Mouse (Mus musculus) embryonic facial prominence, embryonic 14.5 days (tissue): ENCODE results near the gene Dll3. TPM values are rescaled to one million over a fixed set of nuclear protein-coding genes. Genes with fewer than 3 reads are reported as not detected.

ENCODE experiments used
- ATAC-seq: fragments of 200-750 bp; cut with Nextera tagmentation; 2 replicates; pipeline ENCODE4 v1.8.0; 2017; ENCODE audit warnings: low read depth, moderate number of reproducible peaks, moderate TSS enrichment
- DNase-seq: peaks from one replicate; pipeline ENCODE4 v3.0.0-alpha.2; 2015; ENCODE audit warnings: low spot score
- H3K27ac ChIP-seq: fragments of 300-500 bp; sonication (generic); replicated peaks from 2 replicates; pipeline ENCODE4 v1.5.1; 2014; ENCODE audit warnings: low read depth, mild to moderate bottlenecking, low read length, moderate library complexity
- H3K27me3 ChIP-seq: fragments of 300-500 bp; sonication (generic); replicated peaks from 2 replicates; pipeline ENCODE4 v1.6.1; 2014; ENCODE audit warnings: low read length; ENCODE audit not compliant: control insufficient read depth, insufficient read depth
- H3K36me3 ChIP-seq: fragments of 300-500 bp; sonication (generic); 2 replicates; pipeline ENCODE4 v1.6.1; 2014; ENCODE audit warnings: low read length, mixed read lengths; ENCODE audit not compliant: control insufficient read depth, insufficient read depth
- H3K4me1 ChIP-seq: fragments of 300-500 bp; sonication (generic); 2 replicates; pipeline ENCODE4 v1.6.1; 2014; ENCODE audit warnings: antibody characterized with exemption, low read length; ENCODE audit not compliant: control insufficient read depth, insufficient read depth
- H3K4me2 ChIP-seq: fragments of 300-500 bp; sonication (generic); 2 replicates; pipeline ENCODE4 v1.6.1; 2014; ENCODE audit warnings: low read depth, mild to moderate bottlenecking, low read length, moderate library complexity, mixed read lengths
- H3K4me3 ChIP-seq: fragments of 300-500 bp; sonication (generic); 2 replicates; pipeline ENCODE4 v1.5.1; 2014; ENCODE audit warnings: low read depth, mild to moderate bottlenecking, low read length
- H3K9ac ChIP-seq: fragments of 300-500 bp; sonication (generic); 2 replicates; pipeline ENCODE4 v1.6.1; 2014; ENCODE audit warnings: low read depth, mild to moderate bottlenecking, low read length, moderate library complexity, mixed read lengths
- H3K9me3 ChIP-seq: fragments of 300-500 bp; sonication (generic); 2 replicates; pipeline ENCODE4 v1.6.1; 2016; ENCODE audit warnings: low read length; ENCODE audit not compliant: control insufficient read depth
- WGBS: fragments of 180-500 bp; shearing (Covaris S2); extraction: QIAGEN DNeasy Blood & Tissue Kit; methylation state at CpG from one replicate; pipeline ENCODE4 v1.1.7; 2014; 5-methylcytosine and 5-hydroxymethylcytosine counted together
- polyA plus RNA-seq: library from polyadenylated mRNA; unstranded; fragments of >200 nt; fragmentation: Nextera tagmentation; extraction: Ambion mirVana; gene quantifications from 2 replicates; pipeline ENCODE4 v1.2.1, GENCODE M21; 2014

Gene Dll3
- polyA plus RNA-seq, 1 experiment from 2014 or later, result 2.1 TPM

GRCm38 (mm10) chr7:28338108-28338998 is 36.3 kb upstream of the Dll3 start, which contains the start of gene Supt5:
Supt5 (minus strand) TSS chr7:28338746.
- Histone ChIP-seq H3K27ac (peak within 1 kb of the TSS; percentile 87), H3K4me1 (peaks cover 7% of the 10 kb centered on the region), H3K9me3 (no peaks in the 10 kb centered on the region), H3K4me2 (peak within 1 kb of the TSS; percentile 88), H3K27me3 (no peaks in the 10 kb centered on the region), H3K36me3 (0 out of 2 replicates have a peak, but pooled peaks cover 5% of the 10 kb centered on the region), H3K9ac (peak within 1 kb of the TSS; percentile 96), H3K4me3 (peak within 1 kb of the TSS; percentile 100)
- WGBS, result 1% methylated on average over 67 of the region's 77 CpGs
- ATAC-seq, result peak; percentile 99
- DNase-seq, result peak; percentile 100

GRCm38 (mm10) chr7:28335471-28335870 is 33.4 kb upstream of the Dll3 start:
- WGBS, result 90% methylated on average over 2 of the region's 2 CpGs
- Histone ChIP-seq H3K9ac (no peak overlapping the region), H3K4me3 (no peak overlapping the region)

GRCm38 (mm10) chr7:28334534-28334933 is 32.5 kb upstream of the Dll3 start:
- ATAC-seq, result no peak

More at GRCm38 (mm10) chr7:28335471-28335870, 33.4 kb upstream of the Dll3 start:
- Histone ChIP-seq H3K27ac (no peak overlapping the region), H3K4me1 (peaks cover 7% of the 10 kb centered on the region), H3K9me3 (no peaks in the 10 kb centered on the region), H3K27me3 (no peaks in the 10 kb centered on the region), H3K36me3 (peaks cover 16% of the 10 kb centered on the region), H3K4me2 (no peak overlapping the region)
- DNase-seq (no peak), ATAC-seq (no peak)

GRCm38 (mm10) chr7:28328260-28328659 is 26.2 kb upstream of the Dll3 start:
- H3K9ac ChIP-seq, result no peak overlapping the region
- WGBS, result 93% methylated on average over 2 of the region's 2 CpGs
- DNase-seq, result no peak
- H3K9me3 ChIP-seq, result no peaks in the 10 kb centered on the region
- H3K4me2 ChIP-seq, result no peak overlapping the region
- peaks cover 78% of the 10 kb centered on the region for H3K36me3 ChIP-seq
- no peak overlapping the region for H3K27ac ChIP-seq
- ATAC-seq, result no peak
- H3K4me3 ChIP-seq, result no peak overlapping the region
- no peaks in the 10 kb centered on the region for H3K27me3 ChIP-seq
- no peaks in the 10 kb centered on the region for H3K4me1 ChIP-seq

More at GRCm38 (mm10) chr7:28334534-28334933, 32.5 kb upstream of the Dll3 start:
- Histone ChIP-seq H3K9me3 (no peaks in the 10 kb centered on the region), H3K4me1 (peaks cover 7% of the 10 kb centered on the region), H3K4me3 (no peak overlapping the region), H3K9ac (no peak overlapping the region), H3K36me3 (peaks cover 25% of the 10 kb centered on the region), H3K27me3 (no peaks in the 10 kb centered on the region), H3K4me2 (no peak overlapping the region), H3K27ac (no peak overlapping the region)
- no peak for DNase-seq
- 83% methylated on average over 4 of the region's 4 CpGs for WGBS

- no peak overlapping the region for H3K27ac ChIP-seq
- no peak overlapping the region for H3K4me2 ChIP-seq
- no peak overlapping the region for H3K4me3 ChIP-seq
- no peak for ATAC-seq
- H3K27me3 ChIP-seq, result no peaks in the 10 kb centered on the region
- no peaks in the 10 kb centered on the region for H3K9me3 ChIP-seq
- no peak for DNase-seq
- H3K9ac ChIP-seq, result no peak overlapping the region
- peaks cover 95% of the 10 kb centered on the region for H3K36me3 ChIP-seq
- WGBS, result 80% methylated on average over 4 of the region's 4 CpGs
- no peaks in the 10 kb centered on the region for H3K4me1 ChIP-seq
Observed at GRCm38 (mm10) chr7:28326457-28326856, 24.4 kb upstream of the Dll3 start.

GRCm38 (mm10) chr7:28325293-28325692 is 23.3 kb upstream of the Dll3 start:
- Histone ChIP-seq H3K9me3 (no peaks in the 10 kb centered on the region), H3K27me3 (no peaks in the 10 kb centered on the region), H3K36me3 (peaks cover 95% of the 10 kb centered on the region), H3K27ac (no peak overlapping the region), H3K4me2 (no peak overlapping the region), H3K9ac (no peak overlapping the region), H3K4me1 (no peaks in the 10 kb centered on the region), H3K4me3 (no peak overlapping the region)
- 96% methylated on average over 8 of the region's 8 CpGs for WGBS
- ATAC-seq, result no peak
- DNase-seq, result no peak

- Histone ChIP-seq H3K4me1 (no peaks in the 10 kb centered on the region), H3K4me3 (no peak overlapping the region), H3K9me3 (no peaks in the 10 kb centered on the region), H3K36me3 (peaks cover 100% of the 10 kb centered on the region), H3K4me2 (no peak overlapping the region), H3K27ac (no peak overlapping the region), H3K9ac (no peak overlapping the region), H3K27me3 (no peaks in the 10 kb centered on the region)
- WGBS, result 93% methylated on average over 15 of the region's 15 CpGs
- DNase-seq (no peak), ATAC-seq (no peak)
Observed at GRCm38 (mm10) chr7:28321974-28322720, 20.1 kb upstream of the Dll3 start.

GRCm38 (mm10) chr7:28318714-28319113 is 16.7 kb upstream of the Dll3 start:
- WGBS, result 94% methylated on average over 17 of the region's 17 CpGs
- H3K27ac ChIP-seq, result no peak overlapping the region
- no peaks in the 10 kb centered on the region for H3K9me3 ChIP-seq
- no peak overlapping the region for H3K4me3 ChIP-seq
- ATAC-seq (no peak), DNase-seq (no peak)
- H3K4me1 ChIP-seq, result no peaks in the 10 kb centered on the region
- H3K9ac ChIP-seq, result no peak overlapping the region
- H3K27me3 ChIP-seq, result no peaks in the 10 kb centered on the region
- no peak overlapping the region for H3K4me2 ChIP-seq
- peaks cover 99% of the 10 kb centered on the region for H3K36me3 ChIP-seq
